Mouse (Mus musculus) myocyte (in vitro differentiated cells): ENCODE data around the gene Dpep1. TPM values are rescaled to one million over a fixed set of nuclear protein-coding genes. Genes with fewer than 3 reads are reported as not detected.

ENCODE experiments used
- H3K27me3 ChIP-seq: one replicate; pipeline ENCODE4 v1.6.1; 2011; ENCODE audit not compliant: control insufficient read depth, insufficient read depth, insufficient read length
- H3K36me3 ChIP-seq: one replicate; pipeline ENCODE4 v1.6.1; 2011; ENCODE audit not compliant: control insufficient read depth, insufficient read depth
- H3K4me2 ChIP-seq: one replicate; pipeline ENCODE4 v1.6.1; 2011; ENCODE audit warnings: low read depth, control low read depth
- H3K4me3 ChIP-seq: one replicate; pipeline ENCODE4 v1.5.1; 2011; ENCODE audit warnings: mild to moderate bottlenecking, control low read depth, moderate library complexity
- H3K79me2 ChIP-seq: one replicate; pipeline ENCODE4 v1.6.1; 2011; ENCODE audit not compliant: control insufficient read depth, insufficient read depth
- H3ac ChIP-seq: one replicate; pipeline ENCODE4 v1.6.1; 2011; ENCODE audit not compliant: control insufficient read depth, insufficient read length
- CEBPB ChIP-seq: IDR thresholded peaks from 2 replicates; pipeline ENCODE4 v1.6.1; 2011; ENCODE audit warnings: mild to moderate bottlenecking, moderate library complexity; ENCODE audit not compliant: poor library complexity, insufficient read depth, severe bottlenecking
- E2F4 ChIP-seq: IDR thresholded peaks from one replicate; pipeline ENCODE4 v1.6.1; 2011; ENCODE audit warnings: mild to moderate bottlenecking, control low read depth, moderate library complexity; ENCODE audit not compliant: insufficient read depth
- MAX ChIP-seq: IDR thresholded peaks from one replicate; pipeline ENCODE4 v1.6.1; 2011; ENCODE audit warnings: low read depth, mild to moderate bottlenecking, control low read depth
- MYOD1 ChIP-seq, 3 experiments: IDR thresholded peaks; one replicate each; pipeline ENCODE4 v1.6.1; 2011; ENCODE audit warnings: control low read depth in 2 of 3, low read depth in 2 of 3, mild to moderate bottlenecking in 2 of 3, moderate library complexity in 1 of 3; ENCODE audit not compliant: insufficient read length in 2 of 3, control insufficient read depth in 1 of 3
- MYOG ChIP-seq, 3 experiments: IDR thresholded peaks; one replicate each; pipeline ENCODE4 v1.6.1; 2011; ENCODE audit warnings: control low read depth in 2 of 3, low read depth in 2 of 3, mild to moderate bottlenecking in 2 of 3; ENCODE audit not compliant: insufficient read length in 2 of 3, control insufficient read depth in 1 of 3, insufficient read depth in 1 of 3
- POLR2A ChIP-seq: IDR thresholded peaks from one replicate; pipeline ENCODE4 v1.6.1; 2011; ENCODE audit warnings: low read depth, mild to moderate bottlenecking, control low read depth, moderate library complexity; ENCODE audit not compliant: insufficient read length
- POLR2AphosphoS2 ChIP-seq: IDR thresholded peaks from one replicate; pipeline ENCODE4 v1.6.1; 2011; ENCODE audit warnings: low read depth, control low read depth; ENCODE audit not compliant: insufficient read length
- REST ChIP-seq: IDR thresholded peaks from one replicate; pipeline ENCODE4 v1.6.1; 2011; ENCODE audit warnings: mild to moderate bottlenecking, control low read depth, moderate library complexity; ENCODE audit not compliant: insufficient read depth, insufficient read length
- SRF ChIP-seq: IDR thresholded peaks from one replicate; pipeline ENCODE4 v1.6.1; 2011; ENCODE audit warnings: low read depth; ENCODE audit not compliant: control insufficient read depth, insufficient read length
- TCF12 ChIP-seq: IDR thresholded peaks from one replicate; pipeline ENCODE4 v1.6.1; 2011; ENCODE audit warnings: mild to moderate bottlenecking, control low read depth; ENCODE audit not compliant: poor library complexity, insufficient read depth, severe bottlenecking
- TCF3 ChIP-seq: IDR thresholded peaks from one replicate; pipeline ENCODE4 v1.6.1; 2011; ENCODE audit warnings: low read depth, control low read depth; ENCODE audit not compliant: insufficient read length
- USF1 ChIP-seq: IDR thresholded peaks from one replicate; pipeline ENCODE4 v1.6.1; 2011; ENCODE audit warnings: low read depth, mild to moderate bottlenecking, control low read depth, moderate library complexity
- polyA plus RNA-seq: library from polyadenylated mRNA; unstranded; fragments of >200 nt; fragmentation: generic; extraction: Trizol; gene quantifications from one replicate; pipeline ENCODE4 v1.2.1, GENCODE M21; 2012; ENCODE audit warnings: missing spikeins

The Dpep1 gene
- polyA plus RNA-seq, 1 experiment = 12.9 TPM

DNA sequence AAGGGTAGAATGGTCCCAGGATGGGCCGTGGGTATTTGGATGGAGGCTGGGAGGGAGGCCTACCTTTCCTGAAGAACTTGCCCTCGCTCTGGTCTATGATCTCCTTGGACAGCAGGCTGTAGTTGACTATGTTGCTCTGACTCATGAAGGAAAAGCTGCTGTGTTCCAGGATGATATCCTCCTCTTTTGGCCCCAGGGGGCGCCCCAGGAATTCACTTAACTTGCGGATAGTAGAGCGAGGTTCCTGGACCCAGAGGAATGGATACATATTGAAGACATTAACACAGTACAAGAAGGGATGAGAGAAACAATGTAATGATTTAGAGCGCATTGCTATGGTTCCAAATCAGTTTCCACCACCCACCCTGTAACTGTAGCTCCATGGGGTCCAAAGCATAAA lies 40.8 kb upstream of the Dpep1 start:
- no peak overlapping the region for H3K4me2 ChIP-seq
- H3K79me2 ChIP-seq = no peaks in the 10 kb centered on the region
- H3K27me3 ChIP-seq = no peaks in the 10 kb centered on the region
- no peak overlapping the region for H3K4me3 ChIP-seq
- H3K36me3 ChIP-seq = no peaks in the 10 kb centered on the region
- no peak overlapping the region for H3ac ChIP-seq
- TF ChIP-seq E2F4 = no peak
- TF ChIP-seq TCF12 = no peak
- no peak for TF ChIP-seq USF1
- no peak for TF ChIP-seq POLR2AphosphoS2
- no peak for TF ChIP-seq TCF3
- TF ChIP-seq MYOG (IDR thresholded peaks at IDR 0.05; ENCODE audit: control insufficient read depth in 1 of 3, insufficient read depth in 1 of 3, insufficient read length in 2 of 3, low read depth in 2 of 3) = no peak
- no peak for TF ChIP-seq MYOD1 (IDR thresholded peaks at IDR 0.05; ENCODE audit: control insufficient read depth in 1 of 3, insufficient read length in 2 of 3, low read depth in 2 of 3)
- no peak for TF ChIP-seq SRF
- TF ChIP-seq MAX = no peak
- no peak for TF ChIP-seq REST
- no peak for TF ChIP-seq POLR2A
- TF ChIP-seq CEBPB = no peak

DNA sequence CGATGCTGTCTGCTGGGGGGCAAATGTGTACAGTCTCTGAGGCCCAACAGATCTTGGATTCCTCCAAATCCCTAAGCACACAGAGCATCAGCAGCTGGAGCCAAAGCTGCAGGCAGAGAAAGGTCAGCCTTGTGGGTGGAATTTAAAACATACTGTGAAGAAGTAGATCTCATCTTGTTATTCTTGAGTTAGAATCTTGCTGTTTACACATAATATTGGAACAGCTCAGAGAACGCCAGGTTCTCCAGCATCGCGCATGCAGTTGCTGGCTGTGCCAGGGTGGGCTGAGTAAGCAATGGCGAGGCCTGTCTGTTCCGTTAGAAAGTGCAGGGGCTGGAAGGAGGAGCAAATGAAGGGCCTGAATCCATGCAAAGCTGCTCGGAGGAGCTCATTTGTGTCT lies 39.7 kb upstream of the Dpep1 start:
- no peak overlapping the region for H3K4me2 ChIP-seq
- no peak overlapping the region for H3K4me3 ChIP-seq
- no peaks in the 10 kb centered on the region for H3K79me2 ChIP-seq
- H3K27me3 ChIP-seq = no peaks in the 10 kb centered on the region
- no peaks in the 10 kb centered on the region for H3K36me3 ChIP-seq
- no peak overlapping the region for H3ac ChIP-seq
- TF ChIP-seq REST = no peak
- no peak for TF ChIP-seq E2F4
- no peak for TF ChIP-seq MYOG (IDR thresholded peaks at IDR 0.05; ENCODE audit: control insufficient read depth in 1 of 3, insufficient read depth in 1 of 3, insufficient read length in 2 of 3, low read depth in 2 of 3)
- no peak for TF ChIP-seq SRF
- no peak for TF ChIP-seq TCF12
- TF ChIP-seq MYOD1 (IDR thresholded peaks at IDR 0.05; ENCODE audit: control insufficient read depth in 1 of 3, insufficient read length in 2 of 3, low read depth in 2 of 3) = no peak
- TF ChIP-seq POLR2A = no peak
- TF ChIP-seq USF1 = no peak
- TF ChIP-seq TCF3 = no peak
- no peak for TF ChIP-seq MAX
- no peak for TF ChIP-seq POLR2AphosphoS2

DNA sequence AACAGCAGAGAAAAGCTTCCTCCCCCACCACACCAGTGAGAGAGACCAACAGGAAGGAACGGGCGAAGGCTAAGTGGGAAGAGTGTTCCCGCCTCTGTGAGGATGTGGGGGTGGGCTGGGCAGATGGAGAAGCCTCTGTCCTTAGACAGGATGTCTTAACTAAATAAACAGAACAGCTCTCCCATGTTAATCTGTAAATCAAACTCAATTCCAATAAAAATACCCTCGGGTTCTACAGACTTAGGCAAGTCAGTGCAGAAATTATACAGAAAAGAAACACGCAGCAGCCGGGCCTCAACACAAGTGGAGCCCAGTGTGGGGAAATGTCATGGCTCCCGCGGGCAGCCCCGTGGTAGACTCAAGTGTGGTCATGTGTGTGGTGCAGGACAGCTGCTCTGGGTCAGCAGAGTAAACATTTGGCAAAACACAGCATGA lies 35.3 kb upstream of the Dpep1 start:
- Histone ChIP-seq H3K4me2 (no peak overlapping the region), H3K79me2 (no peaks in the 10 kb centered on the region), H3K27me3 (no peaks in the 10 kb centered on the region), H3K36me3 (no peaks in the 10 kb centered on the region), H3ac (no peak overlapping the region), H3K4me3 (no peak overlapping the region)
- TF ChIP-seq MYOD1 (IDR thresholded peaks at IDR 0.05; ENCODE audit: control insufficient read depth in 1 of 3, insufficient read length in 2 of 3, low read depth in 2 of 3) (peak in 2 of 3 experiments; percentile 44 to 45), CEBPB (no peak), MYOG (IDR thresholded peaks at IDR 0.05; ENCODE audit: control insufficient read depth in 1 of 3, insufficient read depth in 1 of 3, insufficient read length in 2 of 3, low read depth in 2 of 3) (peak; percentile 12 to 71 (median 36)), POLR2AphosphoS2 (no peak), TCF12 (no peak), USF1 (no peak), MAX (no peak), TCF3 (no peak)

DNA sequence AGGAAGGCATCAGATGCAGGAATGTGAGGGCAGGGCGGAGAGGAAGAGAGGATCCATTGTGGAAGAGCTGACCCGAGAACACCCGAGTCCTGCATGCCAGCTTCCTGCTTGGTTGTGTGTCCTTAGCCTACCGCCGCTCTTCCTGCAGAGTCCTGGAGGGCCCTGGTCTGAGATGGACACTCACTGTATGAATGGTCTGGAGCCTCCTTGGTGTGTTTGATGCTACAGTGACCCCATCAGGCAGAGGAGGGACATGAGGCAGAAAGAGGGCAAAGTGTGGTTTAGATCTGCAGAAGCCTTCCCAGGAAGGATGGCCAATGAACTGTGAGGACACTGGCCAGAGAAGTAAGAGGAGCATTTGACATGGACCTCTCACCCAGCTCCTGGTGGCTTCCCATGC lies 30.9 kb upstream of the Dpep1 start:
- Histone ChIP-seq H3K4me2 (no peak overlapping the region), H3ac (no peak overlapping the region), H3K4me3 (no peak overlapping the region), H3K79me2 (no peaks in the 10 kb centered on the region), H3K27me3 (no peaks in the 10 kb centered on the region), H3K36me3 (no peaks in the 10 kb centered on the region)
- TF ChIP-seq E2F4 (no peak), CEBPB (no peak), MAX (no peak), TCF3 (no peak), TCF12 (no peak), POLR2AphosphoS2 (no peak), REST (no peak), MYOD1 (IDR thresholded peaks at IDR 0.05; ENCODE audit: control insufficient read depth in 1 of 3, insufficient read length in 2 of 3, low read depth in 2 of 3) (no peak), POLR2A (no peak), USF1 (no peak), MYOG (IDR thresholded peaks at IDR 0.05; ENCODE audit: control insufficient read depth in 1 of 3, insufficient read depth in 1 of 3, insufficient read length in 2 of 3, low read depth in 2 of 3) (no peak), SRF (no peak)
